Mouse (Mus musculus) neural tube, embryonic 13.5 days (tissue): ENCODE results near the gene Stxbp3. TPM values are rescaled to one million over a fixed set of nuclear protein-coding genes. Genes with fewer than 3 reads are reported as not detected.
A peak's percentile ranks its signal among the peaks of the same experiment; 100 is the strongest.
"Not testable (repeated sequence)": the region's sequence is repeated elsewhere in the genome, so short reads cannot be mapped to it uniquely, and the experiment has no call there.

Experiments
- ATAC-seq: fragments of 200-750 bp; cut with Nextera tagmentation; 2 replicates; pipeline ENCODE4 v1.8.0; 2017; ENCODE audit warnings: low read depth, mild to moderate bottlenecking, moderate TSS enrichment, moderate library complexity
- H3K27ac ChIP-seq: fragments of 300-500 bp; sonication (generic); replicated peaks from 2 replicates; pipeline ENCODE4 v1.5.1; 2015; ENCODE audit warnings: moderate library complexity, mild to moderate bottlenecking, inconsistent platforms
- H3K27me3 ChIP-seq: fragments of 300-500 bp; sonication (generic); 2 replicates; pipeline ENCODE4 v1.6.1; 2015; ENCODE audit warnings: mild to moderate bottlenecking, inconsistent platforms
- H3K36me3 ChIP-seq: fragments of 300-500 bp; sonication (generic); 2 replicates; pipeline ENCODE4 v1.6.1; 2015; ENCODE audit warnings: mild to moderate bottlenecking, inconsistent platforms
- H3K4me1 ChIP-seq: fragments of 300-500 bp; sonication (generic); replicated peaks from 2 replicates; pipeline ENCODE4 v1.6.1; 2015; ENCODE audit warnings: inconsistent platforms
- H3K4me2 ChIP-seq: fragments of 300-500 bp; sonication (generic); 2 replicates; pipeline ENCODE4 v1.6.1; 2015; ENCODE audit warnings: inconsistent platforms, mild to moderate bottlenecking, moderate library complexity
- H3K4me3 ChIP-seq: fragments of 300-500 bp; sonication (generic); 2 replicates; pipeline ENCODE4 v1.5.1; 2015; ENCODE audit warnings: mild to moderate bottlenecking, inconsistent platforms
- H3K9ac ChIP-seq: fragments of 300-500 bp; sonication (generic); 2 replicates; pipeline ENCODE4 v1.6.1; 2015; ENCODE audit warnings: moderate library complexity, mild to moderate bottlenecking, inconsistent platforms
- H3K9me3 ChIP-seq: fragments of 300-500 bp; sonication (generic); 2 replicates; pipeline ENCODE4 v1.6.1; 2016; ENCODE audit warnings: inconsistent platforms
- WGBS: fragments of 180-500 bp; shearing (Covaris S2); methylation state at CpG from one replicate; pipeline ENCODE4 v1.1.7; 2015; 5-methylcytosine and 5-hydroxymethylcytosine counted together
- polyA plus RNA-seq: library from polyadenylated mRNA; unstranded; fragments of >200 nt; fragmentation: Nextera tagmentation; extraction: Ambion mirVana; gene quantifications from 2 replicates; pipeline ENCODE4 v1.2.1, GENCODE M21; 2015

The Stxbp3 gene
- polyA plus RNA-seq, 1 experiment from 2014 or later: 15.9 TPM

- Histone ChIP-seq H3K9me3 (no peaks in the 10 kb centered on the region), H3K4me2 (no peak overlapping the region), H3K4me3 (no peak overlapping the region), H3K27ac (no peak overlapping the region), H3K27me3 (no peaks in the 10 kb centered on the region), H3K4me1 (peaks cover 25% of the 10 kb centered on the region), H3K36me3 (no peaks in the 10 kb centered on the region), H3K9ac (no peak overlapping the region)
- 68% methylated on average over 2 of the region's 2 CpGs for WGBS
- ATAC-seq: no peak
Measured at GRCm38 (mm10) chr3:108879129-108879528, 38.8 kb upstream of the Stxbp3 start.

DNA sequence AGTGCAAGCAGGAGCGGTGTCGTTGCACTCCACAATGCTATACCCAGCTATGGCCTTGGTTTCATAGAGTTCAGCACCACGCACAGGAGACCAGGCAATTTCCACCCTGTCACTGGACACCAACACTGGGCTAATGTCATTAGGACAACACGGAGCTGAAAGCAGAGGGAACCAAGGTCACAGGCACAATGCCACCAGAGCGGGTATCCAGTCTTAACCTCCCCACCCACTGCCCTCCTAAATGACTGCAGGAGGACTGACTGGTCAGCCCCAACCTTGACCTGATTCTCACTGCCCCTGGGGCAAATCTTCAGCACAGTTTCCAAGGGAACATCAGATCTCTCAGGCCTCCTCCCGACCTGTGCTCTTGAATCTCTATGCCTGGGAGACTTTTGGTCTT lies 30.3 kb upstream of the Stxbp3 start:
- H3K9me3 ChIP-seq: no peaks in the 10 kb centered on the region
- H3K36me3 ChIP-seq: no peaks in the 10 kb centered on the region
- no peaks in the 10 kb centered on the region for H3K27me3 ChIP-seq
- 80% methylated on average over 6 of the region's 6 CpGs for WGBS
- H3K27ac ChIP-seq: no peak overlapping the region
- no peak overlapping the region for H3K4me3 ChIP-seq
- H3K9ac ChIP-seq: no peak overlapping the region
- no peak overlapping the region for H3K4me2 ChIP-seq
- no peaks in the 10 kb centered on the region for H3K4me1 ChIP-seq
- no peak for ATAC-seq

DNA sequence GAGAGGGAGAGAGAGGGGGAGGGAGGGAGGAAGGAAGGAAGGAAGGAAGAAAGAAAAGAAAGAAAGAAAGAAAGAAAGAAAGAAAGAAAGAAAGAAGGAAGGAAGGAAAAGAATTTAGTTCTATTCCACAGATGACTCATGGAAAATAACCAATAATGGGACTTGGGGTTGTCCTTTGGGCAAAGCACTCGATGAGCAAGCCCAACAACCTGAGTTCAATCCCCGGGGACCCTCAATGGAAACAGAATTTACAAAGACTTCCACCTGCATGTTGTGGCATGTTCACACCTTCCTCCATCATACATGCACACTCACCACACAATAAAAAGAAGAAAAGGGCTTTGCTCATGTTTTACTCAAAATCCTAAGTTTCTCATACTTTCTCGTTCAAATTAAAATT lies 27.1 kb upstream of the Stxbp3 start:
- Histone ChIP-seq H3K4me2 (no peak overlapping the region), H3K9ac (no peak overlapping the region), H3K4me3 (no peak overlapping the region), H3K27ac (no peak overlapping the region), H3K4me1 (no peaks in the 10 kb centered on the region), H3K27me3 (no peaks in the 10 kb centered on the region), H3K9me3 (no peaks in the 10 kb centered on the region), H3K36me3 (no peaks in the 10 kb centered on the region)
- no peak for ATAC-seq
- WGBS: 92% methylated on average over 3 of the region's 3 CpGs

- Histone ChIP-seq H3K4me2 (no peak overlapping the region), H3K27me3 (no peaks in the 10 kb centered on the region)
Measured at GRCm38 (mm10) chr3:108865676-108866075, 25.4 kb upstream of the Stxbp3 start.

DNA sequence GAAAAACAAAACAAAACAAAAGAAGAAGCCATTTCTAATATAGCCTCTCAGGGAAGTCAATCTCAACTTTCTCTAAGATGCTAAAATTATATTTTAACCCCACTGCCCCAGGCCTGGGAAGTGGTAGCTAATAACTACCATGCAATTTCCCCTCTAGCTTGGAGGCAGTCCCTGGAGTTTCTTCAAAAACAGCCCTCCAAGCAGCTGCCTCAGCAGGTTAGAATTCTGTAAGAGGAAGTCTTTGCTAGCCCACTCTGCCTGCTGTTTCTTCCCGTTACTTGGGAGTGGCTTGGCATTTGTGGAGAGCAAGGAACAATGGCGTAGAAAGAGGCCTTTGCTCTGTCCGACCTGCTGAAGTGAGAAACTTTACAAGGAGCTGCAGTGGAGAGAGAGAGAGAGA lies 24.8 kb upstream of the Stxbp3 start:
- no peak overlapping the region for H3K4me3 ChIP-seq
- H3K9ac ChIP-seq: no peak overlapping the region
- H3K4me2 ChIP-seq: no peak overlapping the region
- no peaks in the 10 kb centered on the region for H3K9me3 ChIP-seq
- WGBS: 43% methylated on average over 3 of the region's 3 CpGs
- H3K36me3 ChIP-seq: no peaks in the 10 kb centered on the region
- no peak overlapping the region for H3K27ac ChIP-seq
- no peak for ATAC-seq
- H3K27me3 ChIP-seq: no peaks in the 10 kb centered on the region
- no peaks in the 10 kb centered on the region for H3K4me1 ChIP-seq

More at GRCm38 (mm10) chr3:108865676-108866075, 25.4 kb upstream of the Stxbp3 start:
- H3K9me3 ChIP-seq: no peaks in the 10 kb centered on the region
- no peaks in the 10 kb centered on the region for H3K36me3 ChIP-seq
- WGBS: 93% methylated on average over 3 of the region's 3 CpGs
- no peaks in the 10 kb centered on the region for H3K4me1 ChIP-seq
- ATAC-seq: no peak
- H3K9ac ChIP-seq: no peak overlapping the region
- no peak overlapping the region for H3K27ac ChIP-seq
- H3K4me3 ChIP-seq: no peak overlapping the region

- Histone ChIP-seq H3K36me3 (no peaks in the 10 kb centered on the region), H3K4me2 (no peak overlapping the region), H3K4me3 (no peak overlapping the region), H3K9me3 (no peaks in the 10 kb centered on the region), H3K9ac (no peak overlapping the region), H3K27me3 (no peaks in the 10 kb centered on the region), H3K27ac (no peak overlapping the region), H3K4me1 (peaks cover 6% of the 10 kb centered on the region)
- ATAC-seq: no peak
- 88% methylated on average over 10 of the region's 10 CpGs for WGBS
Measured at GRCm38 (mm10) chr3:108863091-108863490, 22.8 kb upstream of the Stxbp3 start.

- WGBS: 85% methylated on average over 4 of the region's 4 CpGs
- H3K27ac ChIP-seq, H3K9me3 ChIP-seq, H3K4me1 ChIP-seq, H3K36me3 ChIP-seq, H3K27me3 ChIP-seq, H3K9ac ChIP-seq, H3K4me2 ChIP-seq, ATAC-seq, H3K4me3 ChIP-seq: not testable (repeated sequence)
Measured at GRCm38 (mm10) chr3:108862282-108862681, 22.0 kb upstream of the Stxbp3 start.

GRCm38 (mm10) chr3:108860786-108861185 lies 20.5 kb upstream of the Stxbp3 start:
- WGBS: 72% methylated on average over 2 of the region's 2 CpGs

DNA sequence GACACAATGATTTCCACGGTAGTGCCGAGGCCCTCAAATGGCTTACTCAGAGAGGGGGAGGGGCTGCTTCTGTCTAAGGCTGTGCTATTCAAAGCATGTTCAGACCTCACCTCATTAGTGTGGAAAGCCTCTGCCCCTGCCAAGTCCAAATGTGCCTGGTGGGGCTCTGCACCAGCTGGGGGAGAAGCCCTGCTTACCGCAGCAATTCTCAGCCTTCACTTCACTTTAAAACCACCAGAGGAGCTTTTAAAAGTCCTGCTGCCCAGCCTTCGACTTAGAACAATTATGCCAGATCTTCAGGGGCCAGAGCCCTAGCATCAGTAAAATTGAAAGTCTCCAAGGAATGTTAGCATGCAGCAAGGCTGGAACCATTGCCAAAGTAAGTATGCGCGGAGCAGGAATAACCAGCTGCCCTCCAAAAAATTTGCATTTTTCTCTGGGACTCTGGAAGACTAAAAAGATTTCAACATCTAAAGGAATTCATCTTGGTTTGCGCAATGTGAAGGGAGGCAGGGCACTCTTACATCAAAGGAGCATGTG lies 18.0 kb upstream of the Stxbp3 start:
- ATAC-seq: peak; percentile 87
- no peaks in the 10 kb centered on the region for H3K36me3 ChIP-seq
- H3K9me3 ChIP-seq: no peaks in the 10 kb centered on the region
- H3K27ac ChIP-seq: peak overlapping the region; percentile 38; the same call in 1 of the 2 replicates
- H3K9ac ChIP-seq: no peak overlapping the region
- H3K4me2 ChIP-seq: peak overlapping the region; percentile 25; the same call in 1 of the 2 replicates
- 23% methylated on average over 7 of the region's 7 CpGs for WGBS
- no peaks in the 10 kb centered on the region for H3K27me3 ChIP-seq
- no peak overlapping the region for H3K4me3 ChIP-seq
- peaks cover 33% of the 10 kb centered on the region for H3K4me1 ChIP-seq

More at GRCm38 (mm10) chr3:108860786-108861185, 20.5 kb upstream of the Stxbp3 start:
- ATAC-seq: no peak
- no peaks in the 10 kb centered on the region for H3K27me3 ChIP-seq
- H3K36me3 ChIP-seq: no peaks in the 10 kb centered on the region
- H3K9me3 ChIP-seq: no peaks in the 10 kb centered on the region
- no peak overlapping the region for H3K27ac ChIP-seq
- H3K4me1 ChIP-seq: peaks cover 22% of the 10 kb centered on the region
- no peak overlapping the region for H3K9ac ChIP-seq
- H3K4me3 ChIP-seq: no peak overlapping the region
- H3K4me2 ChIP-seq: no peak overlapping the region

DNA sequence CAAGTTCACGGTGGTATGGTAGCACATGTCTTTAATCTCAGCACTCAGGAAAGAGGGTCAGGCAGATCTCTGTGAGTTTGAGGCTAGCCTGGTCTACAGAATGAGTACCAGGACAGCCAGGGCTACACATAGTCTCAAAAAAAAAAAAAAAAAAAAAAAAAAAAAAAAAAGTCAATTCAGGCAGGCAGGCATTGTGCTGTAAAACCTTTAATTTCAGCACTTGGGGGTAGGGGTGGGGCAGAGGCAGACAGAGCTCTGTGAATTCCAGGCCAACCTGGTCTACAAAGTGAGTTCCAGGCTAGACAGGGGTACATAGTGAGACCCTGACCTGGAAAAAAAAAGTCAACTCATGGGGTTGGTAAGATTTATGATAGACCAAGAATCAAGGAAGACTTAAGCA lies 17.4 kb upstream of the Stxbp3 start:
- no peak overlapping the region for H3K4me2 ChIP-seq
- peaks cover 33% of the 10 kb centered on the region for H3K4me1 ChIP-seq
- H3K27me3 ChIP-seq: no peaks in the 10 kb centered on the region
- WGBS: 84% methylated on average over 1 of the region's 1 CpGs
- no peaks in the 10 kb centered on the region for H3K9me3 ChIP-seq
- H3K4me3 ChIP-seq: no peak overlapping the region
- H3K27ac ChIP-seq: peak overlapping the region; percentile 38; the same call in 1 of the 2 replicates
- no peaks in the 10 kb centered on the region for H3K36me3 ChIP-seq
- ATAC-seq: peak; percentile 50
- H3K9ac ChIP-seq: no peak overlapping the region

DNA sequence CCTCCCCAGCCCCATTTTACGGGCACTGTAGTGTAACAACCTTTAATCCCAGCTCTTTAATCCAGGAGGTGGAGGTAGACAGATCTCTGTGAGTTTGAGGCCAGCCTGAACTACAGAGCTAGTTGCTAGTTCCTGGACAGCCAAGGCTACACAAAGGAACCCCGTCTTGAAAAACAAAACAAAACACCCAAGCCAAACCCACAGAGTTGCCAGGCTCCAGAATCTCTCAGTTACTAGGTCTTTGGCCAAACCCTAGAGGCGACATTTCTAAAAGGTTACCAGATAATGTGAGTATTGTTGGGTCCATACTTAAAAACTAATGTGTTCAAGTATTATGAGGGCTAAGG lies 16.8 kb upstream of the Stxbp3 start:
- no peak overlapping the region for H3K9ac ChIP-seq

GRCm38 (mm10) chr3:108856386-108857123 lies 16.2 kb upstream of the Stxbp3 start:
- Histone ChIP-seq H3K4me1 (peaks cover 33% of the 10 kb centered on the region), H3K27ac (no peak overlapping the region), H3K27me3 (no peaks in the 10 kb centered on the region), H3K9ac (no peak overlapping the region), H3K4me3 (no peak overlapping the region), H3K9me3 (no peaks in the 10 kb centered on the region), H3K36me3 (no peaks in the 10 kb centered on the region), H3K4me2 (no peak overlapping the region)
- no peak for ATAC-seq
- 47% methylated on average over 8 of the region's 8 CpGs for WGBS

More for the DNA sequence above, 16.8 kb upstream of the Stxbp3 start:
- no peak overlapping the region for H3K27ac ChIP-seq
- H3K36me3 ChIP-seq: no peaks in the 10 kb centered on the region
- peaks cover 33% of the 10 kb centered on the region for H3K4me1 ChIP-seq
- no peak for ATAC-seq
- no peak overlapping the region for H3K4me3 ChIP-seq
- WGBS: 30% methylated on average over 3 of the region's 3 CpGs
- no peaks in the 10 kb centered on the region for H3K9me3 ChIP-seq
- H3K4me2 ChIP-seq: no peak overlapping the region
- H3K27me3 ChIP-seq: no peaks in the 10 kb centered on the region

DNA sequence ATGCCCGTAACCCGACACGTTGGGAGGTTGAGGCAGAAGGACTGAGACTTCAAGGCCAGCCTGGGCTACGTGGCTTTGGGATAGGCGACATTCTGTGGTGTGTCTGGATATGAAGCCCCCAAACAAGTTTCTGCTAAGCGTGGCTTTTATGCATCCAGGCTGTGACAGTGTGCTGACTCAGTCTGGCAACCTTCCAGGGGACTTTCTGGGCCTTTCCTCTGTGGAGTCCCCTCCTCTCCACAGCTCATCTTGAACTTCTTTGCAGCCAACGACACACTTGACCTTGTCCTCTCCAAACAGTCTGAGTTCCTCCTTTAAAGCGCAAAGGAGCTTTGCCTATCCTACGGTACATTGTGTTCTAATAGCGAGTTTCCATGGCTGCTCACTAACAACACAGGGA lies 15.5 kb upstream of the Stxbp3 start:
- ATAC-seq: no peak
- Histone ChIP-seq H3K9ac (no peak overlapping the region), H3K4me2 (no peak overlapping the region), H3K27me3 (no peaks in the 10 kb centered on the region), H3K27ac (peak overlapping the region; percentile 4; the same call in 1 of the 2 replicates), H3K4me3 (no peak overlapping the region), H3K4me1 (peaks cover 33% of the 10 kb centered on the region), H3K36me3 (no peaks in the 10 kb centered on the region), H3K9me3 (no peaks in the 10 kb centered on the region)
- WGBS: 70% methylated on average over 10 of the region's 10 CpGs
